ENCODE assay signal across 9 mouse cellular contexts in genomic region chr5:120605241-120605661, GRCm38 (mm10). TPM values are rescaled to one million over a fixed set of nuclear protein-coding genes. Genes with fewer than 3 reads are reported as not detected.
DNase-seq lines count a peak whose midpoint lies in the region; ATAC-seq lines count a peak whose summit lies in the region.
"Had no signal": no experiment of that assay in that cellular context is flagged by ENCODE, and none has a peak within 500 bp of the region (broad histone marks: within the 10 kb centered on the region; RNA-seq: fewer than 3 reads in every experiment).

No protein-coding gene starts in this region.

- 3% methylated on average over 10 of the region's 10 CpGs for WGBS in embryonic facial prominence, embryonic 15.5 days
- under 1% methylated on average over 10 of the region's 10 CpGs for WGBS in limb, embryonic 15.5 days

- peak overlapping the region; percentile 39 for H3K4me3 ChIP-seq in embryonic facial prominence, embryonic 15.5 days (replicated peaks)
- H3K4me3 ChIP-seq in limb, embryonic 15.5 days = peak overlapping the region; percentile 36

- peak overlapping the region; percentile 71 for H3K4me2 ChIP-seq in embryonic facial prominence, embryonic 15.5 days (replicated peaks)
- peak overlapping the region; percentile 61 for H3K4me2 ChIP-seq in limb, embryonic 15.5 days

- peak overlapping the region; percentile 23; the same call in 1 of the 2 replicates for H3K9ac ChIP-seq in embryonic facial prominence, embryonic 15.5 days
- H3K9ac ChIP-seq in limb, embryonic 15.5 days = no peak overlapping the region

- H3K4me1 ChIP-seq in embryonic facial prominence, embryonic 15.5 days = peaks cover 5% of the 10 kb centered on the region
- H3K4me1 ChIP-seq in limb, embryonic 15.5 days = peaks cover 5% of the 10 kb centered on the region

- peak; percentile 8; the same call in 1 of the 2 replicates for ATAC-seq in embryonic facial prominence, embryonic 15.5 days (ENCODE audit: insufficient number of reproducible peaks, low FRiP score, low TSS enrichment, low read depth)
- ATAC-seq in limb, embryonic 15.5 days (ENCODE audit: insufficient number of reproducible peaks, low FRiP score, low TSS enrichment, low read depth) = no peak

- no peaks in the 10 kb centered on the region for H3K27me3 ChIP-seq in embryonic facial prominence, embryonic 15.5 days
- no peaks in the 10 kb centered on the region for H3K27me3 ChIP-seq in limb, embryonic 15.5 days

- no peaks in the 10 kb centered on the region for H3K9me3 ChIP-seq in embryonic facial prominence, embryonic 15.5 days (replicated peaks)
- H3K9me3 ChIP-seq in limb, embryonic 15.5 days = no peaks in the 10 kb centered on the region

- H3K36me3 ChIP-seq in embryonic facial prominence, embryonic 15.5 days = peaks cover 10% of the 10 kb centered on the region; the same call in 1 of the 2 replicates
- peaks cover 16% of the 10 kb centered on the region for H3K36me3 ChIP-seq in limb, embryonic 15.5 days

- no peak overlapping the region; the same call in 1 of the 2 replicates for H3K27ac ChIP-seq in embryonic facial prominence, embryonic 15.5 days (replicated peaks)
- H3K27ac ChIP-seq in limb, embryonic 15.5 days = no peak overlapping the region

- peak; percentile 67 for DNase-seq in cerebellum, adult 9-10 months
- DNase-seq in cerebellum, adult 8-10 months = no peak
- peak; percentile 40 for DNase-seq in 3134 (ENCODE audit: extremely low read depth, insufficient read length, low spot score)
- DNase-seq in thymus, postnatal 36 days = no peak
- no peak for DNase-seq in thymus, postnatal 14 days
- no peak for DNase-seq in lung, postnatal 4 days

RNA-seq across cellular contexts. Expression of gene Rita1, which starts 7.1 kb away (rescaled TPM):
- 15.5 and 15.8 TPM in 2 replicates for polyA plus RNA-seq in embryonic facial prominence, embryonic 15.5 days (2015; fragmentation: Nextera tagmentation; extraction: Ambion mirVana)
- polyA plus RNA-seq in limb, embryonic 15.5 days (2015; fragmentation: Nextera tagmentation; extraction: Ambion mirVana) = 13.8 TPM in 2 replicates

RNA-seq across cellular contexts. Expression of gene Ddx54, which starts 7.3 kb away (rescaled TPM):
- 43.4 and 44.5 TPM in 2 replicates for polyA plus RNA-seq in embryonic facial prominence, embryonic 15.5 days (2015; fragmentation: Nextera tagmentation; extraction: Ambion mirVana)
- polyA plus RNA-seq in limb, embryonic 15.5 days (2015; fragmentation: Nextera tagmentation; extraction: Ambion mirVana) = 39.4 and 41.7 TPM in 2 replicates

RNA-seq across cellular contexts. Expression of gene Iqcd, which starts 16.4 kb away (rescaled TPM):
- 1.9 and 3.2 TPM in 2 replicates for polyA plus RNA-seq in embryonic facial prominence, embryonic 15.5 days (2015; fragmentation: Nextera tagmentation; extraction: Ambion mirVana)
- 0.38 TPM in 2 replicates for polyA plus RNA-seq in limb, embryonic 15.5 days (2015; fragmentation: Nextera tagmentation; extraction: Ambion mirVana)

RNA-seq across cellular contexts. Expression of gene Tpcn1, which starts 16.8 kb away (rescaled TPM):
- polyA plus RNA-seq in embryonic facial prominence, embryonic 15.5 days (2015; fragmentation: Nextera tagmentation; extraction: Ambion mirVana) = 28.4 and 28.6 TPM in 2 replicates
- 25.4 and 25.8 TPM in 2 replicates for polyA plus RNA-seq in limb, embryonic 15.5 days (2015; fragmentation: Nextera tagmentation; extraction: Ambion mirVana)

RNA-seq across cellular contexts. Expression of gene Cfap73, which starts 28.8 kb away (rescaled TPM):
- 0.92 and 2.5 TPM in 2 replicates for polyA plus RNA-seq in embryonic facial prominence, embryonic 15.5 days (2015; fragmentation: Nextera tagmentation; extraction: Ambion mirVana)
- polyA plus RNA-seq in limb, embryonic 15.5 days (2015; fragmentation: Nextera tagmentation; extraction: Ambion mirVana) = not detected in 2 replicates
- polyA plus RNA-seq: large intestine, adult 2 months had no signal

Comparison
In these comparisons a context has a peak if more than half of its experiments do, and no peak if none do; other contexts are left out.
1. DNase-seq: peak in cerebellum, adult 9-10 months (single experiment) and 3134 (single experiment); none in cerebellum, adult 8-10 months (single experiment), thymus, postnatal 36 days (0 of 2), thymus, postnatal 14 days (single experiment) and lung, postnatal 4 days (0 of 2).